Mouse (Mus musculus) forebrain, postnatal 0 days (tissue): ENCODE results near the gene Gm8127. TPM values are rescaled to one million over a fixed set of nuclear protein-coding genes. Genes with fewer than 3 reads are reported as not detected.
"Not testable (repeated sequence)": the region's sequence is repeated elsewhere in the genome, so short reads cannot be mapped to it uniquely, and the experiment has no call there.

Experiments
- ATAC-seq: fragments of 200-750 bp; cut with Nextera tagmentation; 2 replicates; pipeline ENCODE4 v1.8.0; 2017; ENCODE audit warnings: mild to moderate bottlenecking, moderate library complexity
- DNase-seq: peaks from one replicate; pipeline ENCODE4 v3.0.0-alpha.2; 2015
- H3K27ac ChIP-seq: fragments of 300-500 bp; sonication (generic); 2 replicates; pipeline ENCODE4 v1.5.1; 2014; ENCODE audit warnings: low read depth, mild to moderate bottlenecking, antibody characterized with exemption, low read length, moderate library complexity, mixed read lengths
- H3K27me3 ChIP-seq: fragments of 300-500 bp; sonication (generic); 2 replicates; pipeline ENCODE4 v1.6.1; 2014; ENCODE audit warnings: mild to moderate bottlenecking, low read length, mixed read lengths; ENCODE audit not compliant: insufficient read depth
- H3K36me3 ChIP-seq: fragments of 300-500 bp; sonication (generic); 2 replicates; pipeline ENCODE4 v1.6.1; 2014; ENCODE audit warnings: mild to moderate bottlenecking, moderate library complexity; ENCODE audit not compliant: insufficient read depth
- H3K4me1 ChIP-seq: fragments of 300-500 bp; sonication (generic); 2 replicates; pipeline ENCODE4 v1.6.1; 2014; ENCODE audit warnings: antibody characterized with exemption; ENCODE audit not compliant: insufficient read depth
- H3K4me2 ChIP-seq: fragments of 300-500 bp; sonication (generic); 2 replicates; pipeline ENCODE4 v1.6.1; 2014; ENCODE audit warnings: low read depth, mild to moderate bottlenecking, moderate library complexity
- H3K4me3 ChIP-seq: fragments of 300-500 bp; sonication (generic); 2 replicates; pipeline ENCODE4 v1.5.1; 2014; ENCODE audit warnings: low read depth, low read length, mixed read lengths
- H3K9ac ChIP-seq: fragments of 300-500 bp; sonication (generic); 2 replicates; pipeline ENCODE4 v1.6.1; 2014; ENCODE audit warnings: mild to moderate bottlenecking
- H3K9me3 ChIP-seq: fragments of 300-500 bp; sonication (generic); 2 replicates; pipeline ENCODE4 v1.6.1; 2016; ENCODE audit warnings: low read length
- WGBS: fragments of 180-500 bp; shearing (Covaris S2); extraction: QIAGEN DNeasy Blood & Tissue Kit; methylation state at CpG from one replicate; pipeline ENCODE4 v1.1.7; 2014; 5-methylcytosine and 5-hydroxymethylcytosine counted together
- polyA plus RNA-seq: library from polyadenylated mRNA; unstranded; fragments of >200 nt; fragmentation: Nextera tagmentation; extraction: Ambion mirVana; gene quantifications from 2 replicates; pipeline ENCODE4 v1.2.1, GENCODE M21; 2015
- total RNA-seq: library from RNA; depleted of rRNA; stranded (reverse); fragments of >200 nt; gene quantifications from 2 replicates; pipeline ENCODE4 v1.2.3, GENCODE M21; 2014; rRNA removed

Gene Gm8127
- not detected in 2 replicates for total RNA-seq
- polyA plus RNA-seq, result not detected in 2 replicates

DNA sequence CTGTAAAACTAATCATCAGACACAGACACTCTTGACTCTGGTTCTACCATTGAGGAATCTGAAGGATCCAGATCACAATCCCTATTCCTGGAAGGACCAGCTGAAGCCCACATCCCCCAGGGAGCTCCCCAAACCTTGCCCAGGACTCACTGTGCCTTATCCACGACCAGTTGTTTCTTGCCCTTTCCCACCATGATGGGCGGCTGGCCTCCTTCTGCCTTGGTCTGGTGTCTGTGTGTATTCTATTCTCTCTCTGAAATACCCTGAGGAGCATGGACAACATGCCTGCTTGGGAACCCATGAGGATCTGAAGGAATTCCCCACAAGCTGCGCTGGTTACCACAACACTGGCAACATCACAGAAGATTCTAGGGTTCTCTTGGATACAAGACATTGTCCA, at the start of gene Gm8127:
Gene Gm8127, minus strand, starts transcription at position 330 of the 400 bp plus-strand sequence.
- H3K4me1 ChIP-seq, H3K9ac ChIP-seq, H3K4me3 ChIP-seq, ATAC-seq, H3K9me3 ChIP-seq, H3K27me3 ChIP-seq, H3K36me3 ChIP-seq, H3K4me2 ChIP-seq, DNase-seq, H3K27ac ChIP-seq: not testable (repeated sequence)
- WGBS, result 82% methylated on average over 3 of the region's 3 CpGs

- not testable (repeated sequence) for H3K27ac ChIP-seq, H3K4me3 ChIP-seq, H3K36me3 ChIP-seq, H3K9ac ChIP-seq, H3K27me3 ChIP-seq, ATAC-seq, DNase-seq, H3K4me2 ChIP-seq, H3K9me3 ChIP-seq, H3K4me1 ChIP-seq
- 51% methylated on average over 1 of the region's 1 CpGs for WGBS
Measured at GRCm38 (mm10) chr14:43337646-43338045, 44.0 kb upstream of the Gm8127 start.

GRCm38 (mm10) chr14:43331362-43331880, 37.8 kb upstream of the Gm8127 start:
- H3K9me3 ChIP-seq, H3K4me3 ChIP-seq, DNase-seq, H3K9ac ChIP-seq, ATAC-seq, H3K4me1 ChIP-seq, H3K36me3 ChIP-seq, H3K27ac ChIP-seq, H3K27me3 ChIP-seq, H3K4me2 ChIP-seq: not testable (repeated sequence)
- 94% methylated on average over 9 of the region's 11 CpGs for WGBS

- DNase-seq, ATAC-seq, H3K9ac ChIP-seq, H3K4me3 ChIP-seq, H3K27me3 ChIP-seq, H3K4me1 ChIP-seq, H3K9me3 ChIP-seq, H3K36me3 ChIP-seq, H3K27ac ChIP-seq, H3K4me2 ChIP-seq: not testable (repeated sequence)
- WGBS, result 60% methylated on average over 2 of the region's 2 CpGs
Measured at GRCm38 (mm10) chr14:43328603-43329002, 35.0 kb upstream of the Gm8127 start.

- DNase-seq, result not testable (repeated sequence)
Measured at GRCm38 (mm10) chr14:43319516-43319915, 25.9 kb upstream of the Gm8127 start.

DNA sequence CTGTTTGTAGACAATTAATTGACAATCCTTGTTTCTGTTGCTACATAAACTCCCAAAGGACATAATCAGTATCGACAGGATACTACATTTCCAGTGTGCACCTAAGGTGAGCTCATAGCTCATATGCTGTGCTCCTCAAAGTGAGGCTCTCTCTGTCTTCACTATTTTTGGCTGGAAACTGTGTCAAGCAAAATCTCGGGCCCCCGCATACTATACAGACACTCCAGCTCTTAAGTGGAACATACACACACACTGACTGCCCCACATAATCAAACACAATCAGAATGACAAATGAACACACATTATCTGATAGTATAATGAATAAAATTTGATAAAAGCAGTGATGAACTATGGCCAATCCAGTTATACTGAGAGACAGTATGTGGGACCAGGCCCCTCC, 15.0 kb downstream of the Gm8127 start:
- WGBS, result 92% methylated on average over 3 of the region's 3 CpGs
- H3K4me1 ChIP-seq, H3K27me3 ChIP-seq, H3K27ac ChIP-seq, H3K9ac ChIP-seq, H3K4me3 ChIP-seq, H3K36me3 ChIP-seq, H3K9me3 ChIP-seq, ATAC-seq, H3K4me2 ChIP-seq, DNase-seq: not testable (repeated sequence)

More at GRCm38 (mm10) chr14:43319516-43319915, 25.9 kb upstream of the Gm8127 start:
- not testable (repeated sequence) for H3K36me3 ChIP-seq, H3K9me3 ChIP-seq, H3K27ac ChIP-seq, H3K4me3 ChIP-seq, H3K27me3 ChIP-seq, H3K9ac ChIP-seq, H3K4me2 ChIP-seq, ATAC-seq, H3K4me1 ChIP-seq

GRCm38 (mm10) chr14:43278146-43278545, 15.5 kb downstream of the Gm8127 start:
- DNase-seq, H3K27ac ChIP-seq, H3K36me3 ChIP-seq, H3K4me3 ChIP-seq, H3K9me3 ChIP-seq, H3K9ac ChIP-seq, H3K27me3 ChIP-seq, H3K4me2 ChIP-seq, H3K4me1 ChIP-seq, ATAC-seq: not testable (repeated sequence)
- 58% methylated on average over 4 of the region's 4 CpGs for WGBS

- ATAC-seq, result not testable (repeated sequence)
- WGBS, result 67% methylated on average over 2 of the region's 2 CpGs
Measured at GRCm38 (mm10) chr14:43277468-43277867, 16.2 kb downstream of the Gm8127 start.

DNA sequence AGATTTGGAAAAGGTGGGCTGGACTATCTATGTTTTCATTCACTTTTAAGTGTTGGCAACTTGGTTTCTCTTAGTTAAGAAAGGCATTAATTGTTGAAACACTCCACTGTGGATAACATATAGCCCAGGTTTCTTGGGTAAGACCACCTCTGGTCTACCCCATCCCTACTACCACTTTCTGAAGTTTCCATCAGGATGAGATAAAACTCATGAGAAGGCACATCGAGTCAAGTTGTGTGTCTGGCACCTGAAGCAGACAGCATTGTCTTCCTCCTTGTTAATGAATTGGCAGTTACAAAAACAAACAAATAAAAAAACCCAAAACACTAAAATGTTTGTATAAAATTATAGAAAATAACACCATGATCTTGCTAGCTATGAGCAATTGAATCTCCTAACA, 17.9 kb downstream of the Gm8127 start:
- H3K9me3 ChIP-seq, H3K27ac ChIP-seq, H3K36me3 ChIP-seq, H3K4me3 ChIP-seq, ATAC-seq, H3K27me3 ChIP-seq, H3K4me1 ChIP-seq, H3K4me2 ChIP-seq, DNase-seq, H3K9ac ChIP-seq: not testable (repeated sequence)
- 84% methylated on average over 1 of the region's 1 CpGs for WGBS

More at GRCm38 (mm10) chr14:43277468-43277867, 16.2 kb downstream of the Gm8127 start:
- H3K4me2 ChIP-seq, H3K27ac ChIP-seq, H3K36me3 ChIP-seq, H3K9ac ChIP-seq, H3K4me1 ChIP-seq, DNase-seq, H3K9me3 ChIP-seq, H3K27me3 ChIP-seq, H3K4me3 ChIP-seq: not testable (repeated sequence)

- H3K27me3 ChIP-seq, H3K4me1 ChIP-seq, DNase-seq, H3K9me3 ChIP-seq, H3K36me3 ChIP-seq, ATAC-seq, H3K4me3 ChIP-seq, H3K27ac ChIP-seq, H3K9ac ChIP-seq, H3K4me2 ChIP-seq: not testable (repeated sequence)
- WGBS, result 82% methylated on average over 8 of the region's 8 CpGs
Measured at GRCm38 (mm10) chr14:43274986-43275511, 18.6 kb downstream of the Gm8127 start, which contains the start of gene Gm9732. Gene Gm9732 (plus strand): TSS chr14:43275036.
